ENCODE assay signal across 8 mouse cellular contexts in genomic region chr13:65311311-65311755, GRCm38 (mm10). TPM values are rescaled to one million over a fixed set of nuclear protein-coding genes. Genes with fewer than 3 reads are reported as not detected.
DNase-seq lines count a peak whose midpoint lies in the region; ATAC-seq and TF ChIP-seq lines count a peak whose summit lies in the region.

No protein-coding gene starts in this region.

- no peaks in the 10 kb centered on the region for H3K36me3 ChIP-seq in embryonic facial prominence, embryonic 15.5 days
- H3K36me3 ChIP-seq in heart, embryonic 16.5 days (ENCODE audit: control insufficient read depth, insufficient read depth): no peaks in the 10 kb centered on the region
- H3K36me3 ChIP-seq in liver, embryonic 14.5 days (replicated peaks; ENCODE audit: control insufficient read depth, insufficient read depth, low read depth): no peaks in the 10 kb centered on the region

- peak overlapping the region; percentile 36 for H3K4me2 ChIP-seq in embryonic facial prominence, embryonic 15.5 days (replicated peaks)
- peak overlapping the region; percentile 65 for H3K4me2 ChIP-seq in heart, embryonic 16.5 days (ENCODE audit: low read depth, low read length)
- peak overlapping the region; percentile 39 for H3K4me2 ChIP-seq in liver, embryonic 14.5 days (ENCODE audit: low read depth)

- peaks cover 19% of the 10 kb centered on the region; the same call in 1 of the 2 replicates for H3K9me3 ChIP-seq in embryonic facial prominence, embryonic 15.5 days (replicated peaks)
- peaks cover 10% of the 10 kb centered on the region for H3K9me3 ChIP-seq in heart, embryonic 16.5 days (replicated peaks; ENCODE audit: control insufficient read depth, low read length)
- no peaks in the 10 kb centered on the region for H3K9me3 ChIP-seq in liver, embryonic 14.5 days (ENCODE audit: control insufficient read depth, low read length)

- no peaks in the 10 kb centered on the region for H3K27me3 ChIP-seq in embryonic facial prominence, embryonic 15.5 days
- H3K27me3 ChIP-seq in heart, embryonic 16.5 days (ENCODE audit: control insufficient read depth, insufficient read depth, low read length): no peaks in the 10 kb centered on the region
- H3K27me3 ChIP-seq in liver, embryonic 14.5 days (ENCODE audit: control insufficient read depth, insufficient read depth, low read length): no peaks in the 10 kb centered on the region

- intact Hi-C loops in left cerebral cortex, postnatal 14 days (cut with DNase I): loop anchor here (5.0 to 10.0 kb wide), 2 partner anchors 137 to 869 kb away; no protein-coding TSS in a partner anchor

- no peak overlapping the region for H3K27ac ChIP-seq in embryonic facial prominence, embryonic 15.5 days (replicated peaks)
- no peak overlapping the region for H3K27ac ChIP-seq in heart, embryonic 16.5 days (ENCODE audit: low read length)
- H3K27ac ChIP-seq in liver, embryonic 14.5 days: no peak overlapping the region

- WGBS in embryonic facial prominence, embryonic 15.5 days: 33% methylated on average over 27 of the region's 27 CpGs
- 27% methylated on average over 27 of the region's 27 CpGs for WGBS in heart, embryonic 16.5 days
- 20% methylated on average over 27 of the region's 27 CpGs for WGBS in liver, embryonic 14.5 days (ENCODE audit: insufficient replicate concordance)

- no peak for TF ChIP-seq CTCF in liver, embryonic 14.5 days (IDR thresholded peaks at IDR 0.05; ENCODE audit: low read depth)

- peak; percentile 65; the same call in 1 of the 2 replicates for ATAC-seq in embryonic facial prominence, embryonic 15.5 days (ENCODE audit: insufficient number of reproducible peaks, low FRiP score, low TSS enrichment, low read depth)
- ATAC-seq in heart, embryonic 16.5 days (replicated peaks; ENCODE audit: extremely low read depth, insufficient read depth, low FRiP score): no peak
- no peak for ATAC-seq in liver, embryonic 14.5 days (ENCODE audit: insufficient read depth)

- H3K4me1 ChIP-seq in embryonic facial prominence, embryonic 15.5 days: no peaks in the 10 kb centered on the region
- H3K4me1 ChIP-seq in heart, embryonic 16.5 days (ENCODE audit: control insufficient read depth, insufficient read depth, low read length): no peaks in the 10 kb centered on the region
- H3K4me1 ChIP-seq in liver, embryonic 14.5 days (replicated peaks; ENCODE audit: control insufficient read depth in 2 of 2, insufficient read depth in 2 of 2, low read length in 1 of 2): no peaks in the 10 kb centered on the region

- peak; percentile 10 to 30 for DNase-seq in layer of hippocampus, postnatal 10 days (ENCODE audit: low spot score in 2 of 2)
- DNase-seq in layer of hippocampus, adult 18-20 months (ENCODE audit: low spot score in 2 of 2): no peak
- no peak for DNase-seq in liver, embryonic 14.5 days (ENCODE audit: low read depth in 3 of 3, low spot score in 3 of 3)
- DNase-seq in urinary bladder, postnatal 36 days (ENCODE audit: low spot score in 2 of 2): no peak
- DNase-seq in embryo, embryonic 10 days (ENCODE audit: low spot score): no peak
- no peak for DNase-seq in left cerebral cortex, postnatal 14 days (ENCODE audit: low spot score in 2 of 2)

- TF ChIP-seq EP300 in liver, embryonic 14.5 days (IDR thresholded peaks at IDR 0.05; ENCODE audit: low read depth): no peak

- peak overlapping the region; percentile 8; the same call in 1 of the 2 replicates for H3K4me3 ChIP-seq in embryonic facial prominence, embryonic 15.5 days (replicated peaks)
- H3K4me3 ChIP-seq in heart, embryonic 16.5 days (ENCODE audit: low read length): peak overlapping the region; percentile 33
- H3K4me3 ChIP-seq in liver, embryonic 14.5 days (ENCODE audit: insufficient read depth in 1 of 2, low read depth in 2 of 2, low read length in 2 of 2): no peak overlapping the region

- no peak overlapping the region for H3K9ac ChIP-seq in embryonic facial prominence, embryonic 15.5 days
- H3K9ac ChIP-seq in heart, embryonic 16.5 days (ENCODE audit: low read length): no peak overlapping the region
- no peak overlapping the region for H3K9ac ChIP-seq in liver, embryonic 14.5 days (replicated peaks)

RNA-seq across cellular contexts. Expression of gene Zfp369, which starts 32.7 kb away (rescaled TPM):
- total RNA-seq in layer of hippocampus, postnatal 10 days (2021): 10 to 100 TPM; 68.0 to 71.4 TPM
- 10 to 100 TPM; 65.3 to 66.1 TPM for total RNA-seq in layer of hippocampus, adult 18-20 months (2021)
- polyA plus RNA-seq in embryonic facial prominence, embryonic 15.5 days (2015; fragmentation: Nextera tagmentation; extraction: Ambion mirVana): 11.8 and 12.7 TPM in 2 replicates
- polyA plus RNA-seq in heart, embryonic 16.5 days (2015; fragmentation: Nextera tagmentation; extraction: Ambion mirVana): 8.4 and 8.7 TPM in 2 replicates
- polyA plus RNA-seq in liver, embryonic 14.5 days (2012; rRNA removed): 6.8 and 8.9 TPM in 2 replicates
- 4.3 and 4.5 TPM in 2 replicates for polyA plus RNA-seq in liver, embryonic 14.5 days (2014; fragmentation: Nextera tagmentation; extraction: Ambion mirVana)
- total RNA-seq in left cerebral cortex, postnatal 14 days (2021): 10 to 100 TPM; 60.2 to 60.7 TPM

RNA-seq across cellular contexts. Expression of gene Gm10775, which starts 52.0 kb away (rescaled TPM):
- under 1 TPM; 0.30 to 0.56 TPM for total RNA-seq in layer of hippocampus, postnatal 10 days (2021)
- total RNA-seq in layer of hippocampus, adult 18-20 months (2021): under 1 TPM in 1 of 2 experiments, not detected in 1; 0.27 TPM
- polyA plus RNA-seq in embryonic facial prominence, embryonic 15.5 days (2015; fragmentation: Nextera tagmentation; extraction: Ambion mirVana): not detected in 2 replicates
- polyA plus RNA-seq in heart, embryonic 16.5 days (2015; fragmentation: Nextera tagmentation; extraction: Ambion mirVana): not detected in 2 replicates
- polyA plus RNA-seq in liver, embryonic 14.5 days (2012; rRNA removed): not detected in 2 replicates
- polyA plus RNA-seq in liver, embryonic 14.5 days (2014; fragmentation: Nextera tagmentation; extraction: Ambion mirVana): not detected in 2 replicates
- total RNA-seq in left cerebral cortex, postnatal 14 days (2021): 1 to 10 TPM in 1 of 2 experiments, under 1 TPM in 1; 0.59 to 1.1 TPM

Comparison
In these comparisons a context has a peak if more than half of its experiments do, and no peak if none do; other contexts are left out.
1. DNase-seq: peak in layer of hippocampus, postnatal 10 days (2 of 2); none in layer of hippocampus, adult 18-20 months (0 of 2), liver, embryonic 14.5 days (0 of 3), urinary bladder, postnatal 36 days (0 of 2), embryo, embryonic 10 days (single experiment) and left cerebral cortex, postnatal 14 days (0 of 2).
2. H3K4me3 ChIP-seq: peak in embryonic facial prominence, embryonic 15.5 days (single experiment) and heart, embryonic 16.5 days (single experiment); none in liver, embryonic 14.5 days (0 of 2).
3. Peak in every context shown above with its lines, with median percentiles within 50 percentile points of each other: H3K4me2 ChIP-seq.